Mouse (Mus musculus) liver, embryonic 12.5 days (tissue): ENCODE results near the gene Gm44790. TPM values are rescaled to one million over a fixed set of nuclear protein-coding genes. Genes with fewer than 3 reads are reported as not detected.

Experiments
- polyA plus RNA-seq: library from polyadenylated mRNA; unstranded; fragments of >200 nt; fragmentation: Nextera tagmentation; extraction: Ambion mirVana; gene quantifications from 2 replicates; pipeline ENCODE4 v1.2.1, GENCODE M21; 2016

The Gm44790 gene
- polyA plus RNA-seq, 1 experiment from 2014 or later: not detected

Other genes starting within 250 kb of the Gm44790 start
- 1.4 and 2.1 TPM in 2 replicates for gene Tgfa, start 231.4 kb upstream of the Gm44790 start, polyA plus RNA-seq
- gene Fam136a, start 61.0 kb upstream of the Gm44790 start, polyA plus RNA-seq: 104 and 111 TPM in 2 replicates
- 493 and 510 TPM in 2 replicates for gene Snrpg, start 55.4 kb upstream of the Gm44790 start, polyA plus RNA-seq
- 41.5 and 45.9 TPM in 2 replicates for gene Pcyox1, start 29.5 kb upstream of the Gm44790 start, polyA plus RNA-seq
- 45.2 and 46.2 TPM in 2 replicates for gene Tia1, start 22.4 kb upstream of the Gm44790 start, polyA plus RNA-seq
- gene C87436, start 11.7 kb downstream of the Gm44790 start, polyA plus RNA-seq: 17.9 and 18.8 TPM in 2 replicates
- 465 and 466 TPM in 2 replicates for gene Pcbp1, start 99.7 kb downstream of the Gm44790 start, polyA plus RNA-seq
- gene Asprv1, start 201.5 kb downstream of the Gm44790 start, polyA plus RNA-seq: 0.13 TPM in 2 replicates
- gene Mxd1, start 242.5 kb downstream of the Gm44790 start, polyA plus RNA-seq: 35.1 and 39.7 TPM in 2 replicates